Mouse (Mus musculus) colon, adult 2 months (tissue): ENCODE data around the gene Ndufb8. TPM values are rescaled to one million over a fixed set of nuclear protein-coding genes. Genes with fewer than 3 reads are reported as not detected.

Experiments
- polyA plus RNA-seq: library from polyadenylated mRNA; depleted of rRNA; stranded (reverse); fragments of >200 nt; gene quantifications from 2 replicates; pipeline ENCODE4 v1.2.3, GENCODE M21; 2012; rRNA removed

Ndufb8 gene
- polyA plus RNA-seq: 639 and 650 TPM in 2 replicates

GRCm38 (mm10) chr19:44554861-44555590 lies at the start of gene Ndufb8:
TSS of gene Ndufb8 (minus strand) at chr19:44555440.

GRCm38 (mm10) chr19:44562652-44563206 lies 7.5 kb upstream of the Ndufb8 start, which contains the start of gene Hif1an:
TSS of gene Hif1an (plus strand) at chr19:44562850.

GRCm38 (mm10) chr19:44552731-44553130 lies 2.5 kb downstream of the Ndufb8 start, which contains the start of gene Gm20538:
TSS of gene Gm20538 (minus strand) at chr19:44552831.

DNA sequence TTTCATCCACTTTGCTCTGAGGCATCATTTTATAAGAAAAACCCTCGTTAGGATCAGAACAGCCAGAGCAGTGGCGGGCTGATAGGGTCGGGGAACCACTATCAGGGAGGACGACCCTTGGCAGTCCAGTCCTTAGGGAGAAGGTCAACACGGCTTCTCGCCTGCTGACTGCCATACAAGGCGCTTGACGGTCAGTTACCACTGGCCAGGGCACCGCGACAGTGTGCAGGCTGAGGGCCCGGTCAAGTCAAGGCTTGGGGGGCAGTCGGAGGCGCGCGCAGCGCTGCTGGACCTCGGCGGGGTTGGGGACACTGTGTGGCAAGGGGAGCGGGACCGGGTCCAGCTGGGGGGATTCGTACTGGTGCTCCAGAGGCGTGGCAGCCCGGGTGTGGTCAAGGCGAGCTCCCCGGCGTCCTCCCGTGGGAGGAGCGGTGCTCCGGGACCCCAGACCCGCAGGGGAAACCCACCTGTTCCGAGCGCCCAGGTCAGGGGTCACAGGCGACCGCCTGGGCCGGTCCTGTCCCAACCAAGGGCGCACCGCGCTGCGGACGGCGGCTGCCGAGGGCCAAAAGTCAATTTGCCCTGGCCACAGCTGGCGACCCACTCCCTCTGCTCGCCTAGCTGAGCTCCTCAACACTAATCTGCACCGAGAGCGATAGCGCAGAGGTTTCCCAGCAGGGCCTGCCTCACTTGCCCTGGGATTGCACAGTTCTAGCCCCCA lies 9.8 kb downstream of the Ndufb8 start, which contains the start of gene Sec31b:
Gene Sec31b (minus strand): TSS at position 544 of the 721 bp plus-strand sequence.

Other genes starting within 250 kb of the Ndufb8 start
- 0.25 and 0.27 TPM in 2 replicates for gene Scd4, start 222.3 kb downstream of the Ndufb8 start, polyA plus RNA-seq
- gene Scd1, start 147.6 kb downstream of the Ndufb8 start, polyA plus RNA-seq: 121 and 126 TPM in 2 replicates
- 0.98 and 1.4 TPM in 2 replicates for gene Wnt8b, start 62.0 kb downstream of the Ndufb8 start, polyA plus RNA-seq
- 2.4 and 3.0 TPM in 2 replicates for gene Sec31b, start 9.6 kb downstream of the Ndufb8 start, polyA plus RNA-seq
- gene Gm20538, start 2.6 kb downstream of the Ndufb8 start, polyA plus RNA-seq: not detected in 2 replicates
- 13.3 and 16.6 TPM in 2 replicates for gene Hif1an, start 7.4 kb upstream of the Ndufb8 start, polyA plus RNA-seq
- not detected in 2 replicates for gene Pax2, start 200.6 kb upstream of the Ndufb8 start, polyA plus RNA-seq